Mouse (Mus musculus) megakaryocyte, embryonic 14.5 days (primary cell): Measurements from ENCODE around the gene Camkk1.

ENCODE experiments used
- FLI1 ChIP-seq: IDR thresholded peaks from 2 replicates; pipeline ENCODE4 v1.6.1; 2012; ENCODE audit warnings: low read length, inconsistent platforms, mixed read lengths
- GATA1 ChIP-seq: IDR thresholded peaks from 3 replicates; pipeline ENCODE4 v1.6.1; 2012; ENCODE audit warnings: mixed read lengths, low read length, inconsistent platforms, borderline replicate concordance

DNA sequence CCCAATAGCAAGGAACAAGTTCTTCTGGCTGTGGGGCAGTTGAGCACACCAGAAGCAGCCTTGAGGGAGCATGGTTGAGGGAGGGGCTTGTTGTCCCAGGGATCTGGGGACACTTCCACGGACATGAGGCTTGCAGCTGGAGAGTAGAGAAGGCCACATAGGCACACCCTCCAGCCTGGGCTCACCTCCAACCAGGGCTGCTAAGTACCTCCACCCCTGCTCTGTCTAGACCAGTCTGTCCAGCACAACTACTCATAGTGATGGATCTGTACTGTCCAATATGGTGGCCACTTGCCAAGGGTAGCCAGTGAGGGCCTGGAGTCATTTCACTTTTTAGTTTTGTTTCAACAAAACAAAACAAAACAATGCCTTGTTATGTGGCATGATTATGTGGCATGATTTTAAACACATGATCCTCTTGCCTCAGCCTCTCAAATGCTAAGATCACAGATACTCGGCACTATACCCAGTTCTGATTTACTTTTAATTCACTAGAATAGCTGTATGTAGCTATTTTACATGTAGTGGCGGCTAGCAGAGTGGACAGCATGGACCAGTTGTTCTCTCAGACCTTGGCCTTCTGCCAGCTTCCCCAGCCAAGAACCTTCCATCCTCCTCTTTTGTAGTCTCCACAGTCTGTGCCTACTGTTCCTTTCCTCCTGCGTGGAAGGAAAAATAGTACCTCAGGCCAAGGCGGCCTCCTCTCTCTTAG is 3.3 kb upstream of the Camkk1 start:
- TF ChIP-seq FLI1 (no peak), GATA1 (no peak)
